Mouse (Mus musculus) limb, embryonic 14.5 days (tissue): ENCODE results near the gene Inhbe. TPM values are rescaled to one million over a fixed set of nuclear protein-coding genes. Genes with fewer than 3 reads are reported as not detected.
"Not testable (repeated sequence)": the region's sequence is repeated elsewhere in the genome, so short reads cannot be mapped to it uniquely, and the experiment has no call there.

Source experiments
- ATAC-seq: fragments of 200-750 bp; cut with Nextera tagmentation; 2 replicates; pipeline ENCODE4 v1.8.0; 2017; ENCODE audit warnings: low read depth, moderate number of reproducible peaks, moderate TSS enrichment; ENCODE audit not compliant: low FRiP score
- DNase-seq: peaks from one replicate; pipeline ENCODE4 v3.0.0-alpha.2; 2015; ENCODE audit warnings: low spot score
- H3K27ac ChIP-seq: fragments of 300-500 bp; sonication (generic); replicated peaks from 2 replicates; pipeline ENCODE4 v1.5.1; 2014; ENCODE audit warnings: low read depth, mild to moderate bottlenecking, low read length, moderate library complexity, mixed read lengths
- H3K27me3 ChIP-seq: fragments of 300-500 bp; sonication (generic); 2 replicates; pipeline ENCODE4 v1.6.1; 2014; ENCODE audit warnings: low read length, mixed read lengths; ENCODE audit not compliant: control insufficient read depth, insufficient read depth
- H3K36me3 ChIP-seq: fragments of 300-500 bp; sonication (generic); 2 replicates; pipeline ENCODE4 v1.6.1; 2014; ENCODE audit warnings: mild to moderate bottlenecking, low read length, moderate library complexity, mixed read lengths; ENCODE audit not compliant: control insufficient read depth, insufficient read depth
- H3K4me1 ChIP-seq: fragments of 300-500 bp; sonication (generic); 2 replicates; pipeline ENCODE4 v1.6.1; 2014; ENCODE audit warnings: antibody characterized with exemption, low read length, mixed read lengths; ENCODE audit not compliant: control insufficient read depth, insufficient read depth
- H3K4me2 ChIP-seq: fragments of 300-500 bp; sonication (generic); replicated peaks from 2 replicates; pipeline ENCODE4 v1.6.1; 2014; ENCODE audit warnings: low read depth, mild to moderate bottlenecking, low read length, moderate library complexity; ENCODE audit not compliant: severe bottlenecking
- H3K4me3 ChIP-seq: fragments of 300-500 bp; sonication (generic); replicated peaks from 2 replicates; pipeline ENCODE4 v1.5.1; 2014; ENCODE audit warnings: low read length
- H3K9ac ChIP-seq: fragments of 300-500 bp; sonication (generic); 2 replicates; pipeline ENCODE4 v1.6.1; 2014; ENCODE audit warnings: mild to moderate bottlenecking, low read depth, low read length, moderate library complexity; ENCODE audit not compliant: severe bottlenecking
- H3K9me3 ChIP-seq: fragments of 300-500 bp; sonication (generic); 2 replicates; pipeline ENCODE4 v1.6.1; 2016; ENCODE audit warnings: low read length; ENCODE audit not compliant: control insufficient read depth
- POLR2A ChIP-seq: fragments of 200-500 bp; IDR thresholded peaks from 2 replicates; pipeline ENCODE4 v1.8.0; 2012; ENCODE audit warnings: inconsistent platforms, mild to moderate bottlenecking, moderate library complexity, borderline replicate concordance; ENCODE audit not compliant: insufficient read depth, insufficient read length; ENCODE audit errors: extremely low read depth
- WGBS: fragments of 180-500 bp; shearing (Covaris S2); extraction: QIAGEN DNeasy Blood & Tissue Kit; methylation state at CpG from one replicate; pipeline ENCODE4 v1.1.7; 2014; 5-methylcytosine and 5-hydroxymethylcytosine counted together
- polyA plus RNA-seq, 2 experiments: library from polyadenylated mRNA; depleted of rRNA in 1 of 2; stranded (reverse) in 1 of 2; unstranded in 1 of 2; fragments of >200 nt; fragmentation: Nextera tagmentation in 1 of 2; extraction: Ambion mirVana in 1 of 2; gene quantifications; 2 replicates each; pipeline versions ENCODE4 v1.2.1 to v1.2.3; 2012 to 2014

Inhbe gene
- polyA plus RNA-seq, 2 experiments: not detected

- no peaks in the 10 kb centered on the region for H3K9me3 ChIP-seq
- H3K27me3 ChIP-seq: no peaks in the 10 kb centered on the region
- peaks cover 11% of the 10 kb centered on the region for H3K36me3 ChIP-seq
- H3K4me2 ChIP-seq: no peak overlapping the region
- WGBS: 76% methylated on average over 4 of the region's 4 CpGs
- no peak overlapping the region for H3K4me3 ChIP-seq
- H3K4me1 ChIP-seq: peaks cover 4% of the 10 kb centered on the region
- no peak overlapping the region for H3K27ac ChIP-seq
- DNase-seq: no peak
- no peak for ATAC-seq
- H3K9ac ChIP-seq: no peak overlapping the region
- TF ChIP-seq POLR2A: no peak
Measured at GRCm38 (mm10) chr10:127312858-127313257, 41.4 kb downstream of the Inhbe start.

GRCm38 (mm10) chr10:127312356-127312676 is 41.9 kb downstream of the Inhbe start:
- no peak for TF ChIP-seq POLR2A
- Histone ChIP-seq H3K36me3 (peaks cover 16% of the 10 kb centered on the region), H3K4me2 (peak overlapping the region; percentile 60), H3K9me3 (no peaks in the 10 kb centered on the region), H3K27me3 (no peaks in the 10 kb centered on the region), H3K27ac (peak overlapping the region; percentile 74), H3K4me3 (peak overlapping the region; percentile 69), H3K4me1 (peaks cover 4% of the 10 kb centered on the region), H3K9ac (peak overlapping the region; percentile 83)
- DNase-seq (peak; percentile 86), ATAC-seq (peak; percentile 48)
- WGBS: 2% methylated on average over 4 of the region's 4 CpGs

GRCm38 (mm10) chr10:127311476-127312355 is 42.5 kb downstream of the Inhbe start, which contains the start of gene Mars:
Gene Mars, minus strand, starts transcription at chr10:127311786.
- 1% methylated on average over 65 of the region's 65 CpGs for WGBS
- peak; percentile 97 for DNase-seq
- Histone ChIP-seq H3K4me2 (peak within 1 kb of the TSS; percentile 60), H3K9me3 (no peaks in the 10 kb centered on the region), H3K9ac (peak within 1 kb of the TSS; percentile 83), H3K27ac (peak within 1 kb of the TSS; percentile 74), H3K4me1 (peaks cover 4% of the 10 kb centered on the region), H3K36me3 (peaks cover 21% of the 10 kb centered on the region), H3K4me3 (peak within 1 kb of the TSS; percentile 69), H3K27me3 (no peaks in the 10 kb centered on the region)
- ATAC-seq: peak; percentile 97
- peak; percentile 34; the same call in 1 of the 2 replicates for TF ChIP-seq POLR2A

DNA sequence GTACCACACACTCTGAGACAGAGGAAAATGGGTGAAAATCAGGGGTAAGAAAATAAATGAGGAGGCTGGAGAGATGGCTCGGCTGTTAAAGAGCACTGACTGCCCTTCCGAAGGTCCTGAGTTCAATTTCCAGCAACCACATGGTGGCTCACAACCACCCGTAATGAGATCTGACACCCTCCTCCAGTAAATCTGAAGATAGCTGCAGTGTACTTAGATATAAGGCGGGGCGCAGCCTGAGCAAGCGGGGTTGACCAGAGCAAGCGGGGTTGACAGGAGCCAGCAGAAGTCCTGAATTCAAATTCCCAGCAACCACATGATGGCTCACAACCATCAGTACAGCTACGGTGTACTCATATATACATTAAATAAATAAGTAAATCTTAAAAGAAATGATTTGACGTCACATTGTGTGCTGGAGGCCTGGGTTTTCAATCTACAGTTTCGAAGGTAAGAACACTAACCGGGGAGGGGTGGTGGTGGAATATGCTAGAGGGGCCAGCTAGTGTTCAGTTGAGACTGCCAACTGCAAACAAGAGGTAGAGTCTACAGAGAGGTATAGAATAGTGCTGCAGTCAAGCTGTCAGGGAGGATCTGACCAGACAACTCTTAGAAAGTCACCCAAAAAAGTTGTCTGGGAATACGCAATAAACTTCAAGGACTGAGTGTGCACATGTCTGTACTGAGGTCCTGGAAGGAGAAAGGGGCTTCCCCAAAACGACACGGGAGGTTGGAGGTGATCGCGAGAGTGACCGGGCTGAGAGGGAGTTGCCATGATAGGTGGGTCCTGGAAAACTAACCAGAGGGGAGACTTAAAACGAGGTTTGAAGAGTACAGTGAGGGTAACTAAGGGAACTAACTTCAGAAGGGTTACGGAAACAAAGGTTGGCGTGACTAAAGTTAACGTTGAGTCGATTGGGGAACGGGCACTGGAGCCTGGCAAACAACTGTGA is 43.4 kb downstream of the Inhbe start:
- Histone ChIP-seq H3K9ac (peak overlapping the region; percentile 83), H3K27me3 (no peaks in the 10 kb centered on the region), H3K4me1 (peaks cover 4% of the 10 kb centered on the region), H3K27ac (peak overlapping the region; percentile 74), H3K4me3 (peak overlapping the region; percentile 69), H3K36me3 (peaks cover 31% of the 10 kb centered on the region), H3K9me3 (no peaks in the 10 kb centered on the region), H3K4me2 (peak overlapping the region; percentile 60)
- ATAC-seq: peak; percentile 51
- no peak for TF ChIP-seq POLR2A
- WGBS: 37% methylated on average over 23 of the region's 23 CpGs
- peak; percentile 36 for DNase-seq

DNA sequence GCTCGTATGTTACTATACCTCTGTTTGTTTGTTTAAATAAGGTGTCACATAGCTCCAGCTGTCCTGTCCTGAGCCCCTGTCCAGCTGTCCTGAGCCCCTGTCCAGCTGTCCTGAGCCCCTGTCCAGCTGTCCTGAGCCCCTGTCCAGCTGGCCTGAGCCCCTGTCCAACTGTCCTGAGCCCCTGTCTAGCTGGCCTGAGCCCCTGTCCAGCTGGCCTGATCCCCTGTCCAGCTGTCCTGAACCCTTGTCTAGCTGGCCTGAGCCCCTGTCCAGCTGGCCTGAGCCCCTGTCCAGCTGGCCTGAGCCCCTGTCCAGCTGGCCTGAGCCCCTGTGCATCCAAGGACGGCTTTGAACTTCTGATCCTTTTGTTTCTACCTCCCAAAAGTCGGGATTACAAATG is 45.0 kb downstream of the Inhbe start:
- not testable (repeated sequence) for H3K9ac ChIP-seq, ATAC-seq, H3K27me3 ChIP-seq, DNase-seq, H3K4me1 ChIP-seq, H3K4me2 ChIP-seq, H3K4me3 ChIP-seq, H3K9me3 ChIP-seq, H3K27ac ChIP-seq
- WGBS: 89% methylated on average over 3 of the region's 3 CpGs
- H3K36me3 ChIP-seq: peaks cover 47% of the 10 kb centered on the region
